ENCODE assay signal across 10 mouse cellular contexts in genomic region chr16:13193663-13194071, GRCm38 (mm10).
DNase-seq lines count a peak whose midpoint lies in the region; ATAC-seq lines count a peak whose summit lies in the region.
"Had no signal": no experiment of that assay in that cellular context is flagged by ENCODE, and none has a peak within 500 bp of the region (broad histone marks: within the 10 kb centered on the region; RNA-seq: fewer than 3 reads in every experiment).

No protein-coding gene starts in this region.

- no peak overlapping the region for H3K9ac ChIP-seq in heart, embryonic 11.5 days (ENCODE audit: low read depth, low read length)

- H3K27ac ChIP-seq in heart, embryonic 11.5 days (ENCODE audit: low read depth, low read length), result peak overlapping the region; percentile 54; the same call in 1 of the 2 replicates

- ATAC-seq in heart, embryonic 11.5 days (replicated peaks; ENCODE audit: insufficient number of reproducible peaks, low FRiP score, low TSS enrichment), result peak; percentile 50; the same call in 1 of the 2 replicates

- peak; percentile 50 for DNase-seq in lung, postnatal 10 days
- DNase-seq in lung, postnatal 14 days, result no peak
- peak; percentile 36 to 50 for DNase-seq in left cerebral cortex, adult 18-20 months (ENCODE audit: low spot score in 2 of 2)
- peak; percentile 84 for DNase-seq in telencephalon, adult 2 months (ENCODE audit: low read depth, low spot score)
- no peak for DNase-seq in kidney, postnatal 14 days
- DNase-seq in cerebellum, postnatal 10 days, result no peak
- no peak for DNase-seq in natural killer cell, adult 2 months (ENCODE audit: low spot score in 2 of 2)
- DNase-seq: adrenal gland, postnatal 10 days; gastrocnemius, postnatal 14 days had no signal

- 15% methylated on average over 4 of the region's 4 CpGs for WGBS in heart, embryonic 11.5 days (ENCODE audit: insufficient replicate concordance)

- no peak overlapping the region for H3K4me2 ChIP-seq in heart, embryonic 11.5 days

- H3K4me3 ChIP-seq in heart, embryonic 11.5 days (ENCODE audit: low read depth, low read length), result no peak overlapping the region

- no peaks in the 10 kb centered on the region for H3K27me3 ChIP-seq in heart, embryonic 11.5 days (ENCODE audit: control insufficient read depth, insufficient read depth, low read length)

- H3K36me3 ChIP-seq in heart, embryonic 11.5 days (ENCODE audit: control insufficient read depth, insufficient read depth, low read length), result no peaks in the 10 kb centered on the region

- no peaks in the 10 kb centered on the region for H3K9me3 ChIP-seq in heart, embryonic 11.5 days (replicated peaks; ENCODE audit: control insufficient read depth, low read length)

- peaks cover 37% of the 10 kb centered on the region for H3K4me1 ChIP-seq in heart, embryonic 11.5 days (ENCODE audit: control insufficient read depth, insufficient read depth, low read length)

Comparison
In these comparisons a context has a peak if more than half of its experiments do, and no peak if none do; other contexts are left out.
1. DNase-seq: peak in lung, postnatal 10 days (single experiment), left cerebral cortex, adult 18-20 months (2 of 2) and telencephalon, adult 2 months (single experiment); none in lung, postnatal 14 days (single experiment), kidney, postnatal 14 days (single experiment), cerebellum, postnatal 10 days (0 of 2) and natural killer cell, adult 2 months (0 of 2).